Mouse (Mus musculus) liver, adult 2 months (tissue): ENCODE data around the gene Defa23. TPM values are rescaled to one million over a fixed set of nuclear protein-coding genes. Genes with fewer than 3 reads are reported as not detected.
"Not testable (repeated sequence)": the region's sequence is repeated elsewhere in the genome, so short reads cannot be mapped to it uniquely, and the experiment has no call there.

Source experiments
- DNase-seq: peaks from one replicate; pipeline ENCODE4 v3.0.0-alpha.2; 2011; ENCODE audit warnings: low read depth, low spot score; ENCODE audit errors: extremely low read depth
- H3K27ac ChIP-seq: fragments of 200-500 bp; replicated peaks from 2 replicates; pipeline ENCODE4 v1.5.1; 2012; ENCODE audit warnings: low read depth, mild to moderate bottlenecking, control low read depth, inconsistent platforms, low read length; ENCODE audit not compliant: insufficient read depth
- H3K27me3 ChIP-seq: fragments of 200-500 bp; 2 replicates; pipeline ENCODE4 v1.6.1; 2012; ENCODE audit warnings: mild to moderate bottlenecking, moderate library complexity, low read length, inconsistent platforms; ENCODE audit not compliant: control insufficient read depth, insufficient read depth
- H3K36me3 ChIP-seq: fragments of 200-500 bp; 2 replicates; pipeline ENCODE4 v1.6.1; 2012; ENCODE audit warnings: low read length, inconsistent platforms; ENCODE audit not compliant: control insufficient read depth, insufficient read depth
- H3K4me1 ChIP-seq: fragments of 200-500 bp; 2 replicates; pipeline ENCODE4 v1.6.1; 2011; ENCODE audit warnings: low read length; ENCODE audit not compliant: control insufficient read depth, insufficient read depth
- H3K4me3 ChIP-seq: fragments of 200-500 bp; 2 replicates; pipeline ENCODE4 v1.5.1; 2011; ENCODE audit warnings: low read depth, mild to moderate bottlenecking, control low read depth, low read length, moderate library complexity; ENCODE audit not compliant: insufficient read depth
- H3K79me2 ChIP-seq: fragments of 200-500 bp; 2 replicates; pipeline ENCODE4 v1.6.1; 2012; ENCODE audit warnings: inconsistent platforms, mild to moderate bottlenecking, low read length, moderate library complexity; ENCODE audit not compliant: control insufficient read depth, insufficient read depth
- H3K9ac ChIP-seq: fragments of 200-500 bp; 2 replicates; pipeline ENCODE4 v1.6.1; 2012; ENCODE audit warnings: low read depth, mild to moderate bottlenecking, control low read depth, inconsistent platforms, low read length
- CTCF ChIP-seq: fragments of 200-500 bp; IDR thresholded peaks from 2 replicates; pipeline ENCODE4 v1.5.1; 2011; ENCODE audit warnings: low read depth, low read length, control low read depth
- POLR2A ChIP-seq: fragments of 200-500 bp; IDR thresholded peaks from 2 replicates; pipeline ENCODE4 v1.6.1; 2011; ENCODE audit warnings: low read length, control low read depth; ENCODE audit not compliant: insufficient read depth; ENCODE audit errors: extremely low read depth
- WGBS: fragments of 180-500 bp; shearing (Covaris S2); methylation state at CpG from one replicate; pipeline ENCODE4 v1.1.7; 2018; 5-methylcytosine and 5-hydroxymethylcytosine counted together
- polyA plus RNA-seq: library from polyadenylated mRNA; depleted of rRNA; stranded (reverse); fragments of >200 nt; gene quantifications from 2 replicates; pipeline ENCODE4 v1.2.3, GENCODE M21; 2012; rRNA removed
- total RNA-seq: library from RNA; depleted of rRNA; stranded (reverse); fragments of >200 nt; gene quantifications from 2 replicates; pipeline ENCODE4 v1.2.3, GENCODE M21; 2014; rRNA removed

Gene Defa23
- total RNA-seq (not detected in 2 replicates), polyA plus RNA-seq (not detected in 2 replicates)

GRCm38 (mm10) chr8:21054747-21055146, at the start of gene Defa23:
Gene Defa23, plus strand, starts transcription at chr8:21055047.
- not testable (repeated sequence) for H3K79me2 ChIP-seq, H3K4me1 ChIP-seq, H3K9ac ChIP-seq, H3K27me3 ChIP-seq, H3K4me3 ChIP-seq, DNase-seq, H3K27ac ChIP-seq, H3K36me3 ChIP-seq
- WGBS = no CpG with 5 or more reads among the region's 1 CpGs

- Histone ChIP-seq H3K4me1 (no peaks in the 10 kb centered on the region), H3K9ac (no peak overlapping the region), H3K36me3 (no peaks in the 10 kb centered on the region), H3K27ac (no peak overlapping the region), H3K27me3 (no peaks in the 10 kb centered on the region), H3K79me2 (no peaks in the 10 kb centered on the region), H3K4me3 (no peak overlapping the region)
- DNase-seq = no peak
- TF ChIP-seq CTCF (no peak), POLR2A (no peak)
- WGBS = 12% methylated on average over 1 of the region's 1 CpGs
Observed at GRCm38 (mm10) chr8:21006801-21007200, 48.0 kb upstream of the Defa23 start.

GRCm38 (mm10) chr8:21008578-21008977, 46.3 kb upstream of the Defa23 start:
- not testable (repeated sequence) for H3K9ac ChIP-seq, H3K4me3 ChIP-seq, DNase-seq, H3K79me2 ChIP-seq, H3K4me1 ChIP-seq, H3K27ac ChIP-seq, H3K27me3 ChIP-seq, H3K36me3 ChIP-seq
- WGBS = 40% methylated on average over 6 of the region's 6 CpGs

GRCm38 (mm10) chr8:21010548-21010947, 44.3 kb upstream of the Defa23 start:
- WGBS = 64% methylated on average over 1 of the region's 1 CpGs
- H3K4me1 ChIP-seq, H3K9ac ChIP-seq, H3K27ac ChIP-seq, H3K27me3 ChIP-seq, H3K36me3 ChIP-seq, H3K4me3 ChIP-seq, H3K79me2 ChIP-seq, DNase-seq: not testable (repeated sequence)

- not testable (repeated sequence) for H3K79me2 ChIP-seq, H3K36me3 ChIP-seq, H3K9ac ChIP-seq, H3K4me1 ChIP-seq, H3K27ac ChIP-seq, DNase-seq, H3K4me3 ChIP-seq, H3K27me3 ChIP-seq
- WGBS = no CpG with 5 or more reads among the region's 1 CpGs
Observed at GRCm38 (mm10) chr8:21025245-21025644, 29.6 kb upstream of the Defa23 start, which contains the start of gene Defa21. Gene Defa21, plus strand, starts transcription at chr8:21025545.

GRCm38 (mm10) chr8:21064738-21065137, 9.9 kb downstream of the Defa23 start, which contains the start of gene Defa35:
Gene Defa35, plus strand, starts transcription at chr8:21065038.
- WGBS = 44% methylated on average over 1 of the region's 1 CpGs
- not testable (repeated sequence) for H3K36me3 ChIP-seq, H3K27ac ChIP-seq, DNase-seq, H3K27me3 ChIP-seq, H3K4me1 ChIP-seq, H3K9ac ChIP-seq, H3K4me3 ChIP-seq, H3K79me2 ChIP-seq

GRCm38 (mm10) chr8:21084142-21084541, 29.3 kb downstream of the Defa23 start, which contains the start of gene Defa25:
Gene Defa25, plus strand, starts transcription at chr8:21084442.
- H3K36me3 ChIP-seq, H3K4me3 ChIP-seq, DNase-seq, H3K27me3 ChIP-seq, H3K4me1 ChIP-seq, H3K27ac ChIP-seq, H3K9ac ChIP-seq, H3K79me2 ChIP-seq: not testable (repeated sequence)
